Mouse (Mus musculus) left cerebral cortex, postnatal 14 days (tissue): ENCODE results near the gene Slc8a3. TPM values are rescaled to one million over a fixed set of nuclear protein-coding genes. Genes with fewer than 3 reads are reported as not detected.

Experiments
- DNase-seq, 2 experiments: peaks; one replicate each; pipeline ENCODE4 v3.0.0; 2021 to 2022; ENCODE audit warnings: low spot score in 2 of 2, mixed read lengths in 1 of 2
- intact Hi-C: fragments of 180-260 bp; cut with DNase I; formaldehyde crosslinking; loops from one replicate; pipeline ENCODE4 v1.15.1; 2025
- total RNA-seq, 2 experiments: library from RNA; stranded (reverse); gene quantifications; 2 replicates each; pipeline ENCODE4 v1.2.3; 2021

Slc8a3 gene
- total RNA-seq, 2 experiments from 2014 or later: 23.0 to 27.3 TPM

- DNase-seq: no peak
- intact Hi-C loops: no loop called here
Measured at GRCm38 (mm10) chr12:81193968-81194367, 139.0 kb downstream of the Slc8a3 start.

DNA sequence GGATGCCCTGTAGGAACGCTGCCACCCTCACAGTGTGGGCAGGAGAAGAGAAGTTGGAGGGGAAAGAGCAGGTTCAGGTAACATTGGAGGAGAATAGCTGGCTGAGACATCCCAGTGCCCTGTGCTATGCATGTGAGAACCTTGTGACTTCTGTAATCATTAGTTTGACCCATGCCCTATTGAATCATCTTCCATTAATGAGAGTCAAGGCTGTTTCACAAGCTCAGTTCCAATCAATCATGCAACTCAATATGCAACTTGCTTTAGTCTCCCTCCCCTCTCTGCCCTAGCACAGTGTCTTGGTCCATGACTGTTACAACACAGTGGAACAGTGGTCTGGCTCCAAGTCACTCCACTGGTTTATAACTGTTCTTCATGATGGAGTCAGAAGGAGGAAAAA is 143.3 kb downstream of the Slc8a3 start:
- intact Hi-C loops: no loop called here
- DNase-seq: no peak

DNA sequence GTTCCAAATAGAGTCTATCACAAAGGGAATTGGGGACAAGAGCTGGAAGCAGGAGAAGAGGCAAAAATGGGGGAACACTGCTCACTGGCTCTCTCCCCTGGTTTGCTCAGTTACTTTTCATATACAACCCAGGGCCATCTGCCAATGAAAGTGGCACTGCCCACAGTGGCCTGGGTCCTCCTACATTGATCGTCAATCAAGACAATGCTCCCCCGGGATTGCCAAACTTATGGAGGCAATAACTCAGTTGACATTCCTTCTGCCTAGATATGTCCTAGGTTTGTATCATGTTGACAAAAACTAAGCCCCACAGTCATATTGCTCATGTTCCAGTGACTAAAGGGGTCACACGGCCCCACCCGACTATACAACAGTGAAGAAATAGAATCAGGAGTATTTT is 144.0 kb downstream of the Slc8a3 start:
- intact Hi-C loops: no loop called here
- DNase-seq: no peak

DNA sequence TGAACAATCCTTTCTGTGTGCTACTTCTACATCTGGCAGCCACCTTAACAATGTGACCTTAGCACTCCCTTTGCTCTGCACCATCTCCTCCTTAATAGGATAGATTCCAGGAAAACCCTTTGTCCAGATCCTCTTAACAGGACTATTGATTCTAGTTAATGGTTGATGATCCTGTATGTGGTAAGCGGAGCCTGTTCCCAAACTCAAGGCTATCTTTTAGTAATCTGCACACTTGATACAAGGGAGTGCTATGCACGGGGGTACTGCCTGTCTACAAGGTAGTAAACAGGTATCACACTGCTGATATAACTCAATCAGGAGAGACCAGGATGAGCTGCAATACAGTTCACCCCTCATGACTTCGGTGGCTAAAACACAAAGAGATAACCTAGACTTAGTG is 144.6 kb downstream of the Slc8a3 start:
- intact Hi-C loops: no loop called here
- DNase-seq: no peak

- intact Hi-C loops: no loop called here
- no peak for DNase-seq
Measured at GRCm38 (mm10) chr12:81186668-81187067, 146.3 kb downstream of the Slc8a3 start.

DNA sequence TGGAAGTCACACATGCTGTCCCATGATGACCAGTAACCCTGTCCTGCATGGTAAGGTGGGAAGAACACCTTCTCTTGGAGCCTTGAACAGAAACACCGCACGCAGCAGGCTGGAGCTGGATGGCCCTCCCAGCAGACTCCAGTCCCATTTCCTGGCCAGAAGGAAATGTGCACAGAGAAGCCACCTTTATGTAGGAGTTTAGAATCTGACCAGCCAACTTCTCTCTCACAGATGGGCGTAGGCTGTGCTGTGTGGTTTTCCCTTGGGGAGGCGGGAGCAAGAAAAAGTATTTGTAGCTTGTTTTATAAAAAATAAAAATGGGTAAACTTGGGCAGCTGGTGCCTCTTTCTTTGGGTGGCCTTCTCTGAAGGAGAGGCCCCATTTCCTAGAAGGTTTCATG is 146.9 kb downstream of the Slc8a3 start:
- intact Hi-C loops: no loop called here
- DNase-seq: peak; percentile 46 to 52

- no peak for DNase-seq
- intact Hi-C loops: no loop called here
Measured at GRCm38 (mm10) chr12:81184967-81185366, 148.0 kb downstream of the Slc8a3 start.

- intact Hi-C loops: loop anchor here (1.0 kb wide), 1 partner anchor 200 kb away; no protein-coding TSS in a partner anchor
- peak; percentile 34 to 60 for DNase-seq
Measured at GRCm38 (mm10) chr12:81182073-81182472, 150.9 kb downstream of the Slc8a3 start.

DNA sequence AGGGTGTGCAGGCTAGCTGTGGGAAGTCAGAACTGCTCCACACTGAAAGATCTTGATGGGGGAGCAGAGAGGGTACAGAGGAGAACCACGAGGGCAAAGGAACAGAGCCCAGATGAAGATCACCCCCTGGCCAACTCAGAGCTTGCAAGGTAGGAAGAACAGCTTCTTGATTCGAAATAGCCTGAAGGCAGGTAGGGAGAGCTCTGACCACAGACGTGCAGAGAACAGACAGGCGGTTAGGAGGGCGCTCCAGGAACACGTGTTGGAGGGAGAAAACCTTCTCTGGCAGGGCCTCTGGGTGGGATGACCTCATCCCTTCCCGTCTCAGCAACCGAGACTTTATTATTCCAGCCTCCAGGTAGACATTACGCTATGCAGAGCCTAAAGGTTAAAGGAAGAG is 157.7 kb downstream of the Slc8a3 start:
- no peak for DNase-seq
- intact Hi-C loops: no loop called here

DNA sequence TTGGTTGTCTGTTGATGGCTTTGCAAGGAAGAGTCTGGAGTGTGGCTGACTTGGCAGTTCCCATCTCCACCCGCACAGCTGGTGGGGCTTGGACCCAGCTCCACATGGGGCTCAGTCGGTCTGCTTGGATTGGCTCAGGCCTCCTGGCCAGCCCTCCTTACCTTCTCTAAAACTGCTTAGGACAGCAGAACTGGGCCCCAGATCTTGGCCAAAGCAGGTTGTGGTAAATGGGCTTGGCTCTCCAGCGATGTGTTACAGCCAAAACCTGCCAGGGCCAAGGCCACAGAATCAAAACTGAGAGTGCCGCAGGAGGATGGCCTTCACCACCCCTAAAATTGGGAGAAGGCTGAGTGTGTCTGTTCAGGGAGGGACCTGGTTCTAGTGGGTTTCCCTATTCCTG is 159.1 kb downstream of the Slc8a3 start:
- intact Hi-C loops: no loop called here
- no peak for DNase-seq

DNA sequence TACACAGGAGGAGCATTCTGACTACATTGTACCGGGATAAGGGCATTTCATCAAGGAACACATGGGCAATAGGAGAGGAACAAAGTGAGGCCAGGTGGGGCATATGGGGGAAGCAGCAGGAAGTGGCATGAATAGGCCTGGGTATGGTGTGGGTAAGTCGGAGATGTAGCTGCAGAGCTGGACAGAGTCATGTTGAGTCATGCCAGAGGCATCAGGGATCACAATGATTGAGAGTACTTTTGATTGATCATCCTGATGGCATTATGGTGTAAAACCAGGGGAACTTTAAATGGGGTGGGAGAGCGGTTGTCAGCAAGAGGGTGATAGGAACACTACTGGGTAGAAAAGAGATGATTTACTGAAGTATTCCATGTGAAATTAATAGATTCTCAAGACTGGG is 160.0 kb downstream of the Slc8a3 start:
- DNase-seq: no peak
- intact Hi-C loops: no loop called here

DNA sequence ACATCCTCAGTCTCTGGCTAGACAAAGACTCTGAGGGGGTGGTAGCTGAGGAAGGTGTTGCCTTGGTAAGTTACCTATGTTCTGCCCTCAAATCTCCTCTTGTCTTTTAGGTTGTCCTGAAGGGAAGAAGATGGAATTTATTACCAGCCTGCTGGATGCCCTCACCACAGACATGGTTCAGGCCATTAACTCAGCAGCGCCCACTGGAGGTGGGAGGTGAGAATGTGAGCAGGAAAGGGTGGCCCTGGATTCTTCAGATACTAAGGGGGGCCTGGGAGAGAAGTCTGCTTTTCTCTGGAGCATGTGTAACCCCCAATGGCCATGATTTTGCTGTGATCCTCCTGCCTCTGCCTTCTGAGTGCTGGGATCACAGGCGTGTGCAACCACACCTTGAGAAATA is 162.9 kb downstream of the Slc8a3 start:
- intact Hi-C loops: no loop called here
- DNase-seq: no peak

DNA sequence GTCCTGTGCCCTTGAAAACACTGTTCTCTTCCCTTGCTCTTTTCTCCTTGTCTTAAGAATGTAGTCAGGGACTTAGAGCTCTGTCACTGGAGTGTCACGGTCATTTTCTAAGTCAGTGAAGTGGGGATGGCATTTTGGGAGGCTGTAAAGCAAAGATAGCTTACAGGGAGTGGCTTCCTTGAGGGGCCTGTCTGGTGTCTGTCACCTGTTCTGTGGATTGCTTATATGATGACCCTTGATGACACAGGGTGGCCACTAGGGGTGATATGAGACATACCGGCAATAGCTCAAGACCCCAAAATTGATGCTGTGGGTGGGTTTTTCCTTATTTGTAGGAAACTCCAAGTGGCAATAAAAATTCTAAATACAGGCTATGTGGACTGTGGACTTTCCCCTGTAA is 164.5 kb downstream of the Slc8a3 start:
- intact Hi-C loops: no loop called here
- DNase-seq: no peak

DNA sequence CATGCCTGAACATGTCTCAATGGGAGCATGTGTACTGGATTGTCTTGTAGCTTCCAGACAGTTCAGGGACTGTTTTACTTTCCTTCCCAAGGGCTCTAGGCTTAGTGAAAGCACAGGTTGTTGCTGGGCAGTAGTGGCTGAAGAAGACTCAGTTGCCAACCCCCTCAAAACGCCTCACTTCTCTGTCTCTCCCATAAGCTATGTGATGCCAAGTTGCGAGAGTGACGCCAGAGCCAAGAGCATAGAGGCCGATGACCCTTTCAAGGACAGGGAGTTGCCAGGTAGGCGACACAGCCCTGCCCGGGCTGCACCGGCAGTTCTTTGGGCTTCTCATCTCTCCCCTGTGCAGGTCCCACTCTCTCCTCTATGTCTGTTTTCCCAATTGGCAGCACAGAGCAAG is 164.9 kb downstream of the Slc8a3 start:
- intact Hi-C loops: no loop called here
- DNase-seq: no peak

DNA sequence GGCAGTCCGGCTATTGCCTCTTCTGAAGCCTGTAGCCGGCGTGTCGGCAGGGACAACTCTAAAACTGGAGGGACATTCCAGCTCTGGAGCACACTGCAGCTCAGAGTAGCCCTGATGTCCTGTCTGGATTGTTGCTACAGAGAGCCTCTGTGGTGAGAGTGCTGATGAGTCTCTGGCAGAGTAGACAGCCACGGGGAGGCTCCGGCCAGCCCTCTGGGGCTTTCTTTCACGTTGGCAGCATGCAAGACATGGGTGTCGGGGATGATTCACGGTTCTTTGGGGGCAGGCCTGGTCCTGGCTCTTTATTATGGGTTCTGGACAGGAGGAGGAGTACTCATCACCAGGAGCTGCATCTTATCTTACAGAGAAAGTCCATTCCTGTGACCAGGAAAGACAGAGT is 165.8 kb downstream of the Slc8a3 start:
- intact Hi-C loops: no loop called here
- DNase-seq: no peak

GRCm38 (mm10) chr12:81166615-81167014 is 166.4 kb downstream of the Slc8a3 start:
- intact Hi-C loops: no loop called here
- no peak for DNase-seq

DNA sequence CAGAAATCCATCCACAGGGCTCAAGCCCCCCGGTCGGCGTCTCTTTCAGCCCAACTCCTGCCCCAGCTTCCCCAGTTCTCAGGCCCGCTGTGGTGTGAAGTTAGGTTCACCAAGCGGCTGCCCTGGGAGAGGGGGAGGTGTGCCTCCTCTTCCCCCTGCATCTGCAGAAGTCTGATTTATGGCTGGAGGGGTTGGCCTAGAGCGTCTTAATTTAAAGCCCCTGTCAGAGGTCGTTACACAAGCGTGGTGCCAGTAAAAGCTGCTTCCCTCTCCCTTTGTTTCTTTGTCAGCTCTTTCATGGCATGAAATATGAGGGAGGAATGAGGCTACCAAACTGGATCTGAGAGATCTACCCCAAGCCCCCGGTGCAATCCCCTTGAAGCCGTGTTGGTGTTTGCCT is 166.9 kb downstream of the Slc8a3 start:
- intact Hi-C loops: no loop called here
- DNase-seq: no peak

DNA sequence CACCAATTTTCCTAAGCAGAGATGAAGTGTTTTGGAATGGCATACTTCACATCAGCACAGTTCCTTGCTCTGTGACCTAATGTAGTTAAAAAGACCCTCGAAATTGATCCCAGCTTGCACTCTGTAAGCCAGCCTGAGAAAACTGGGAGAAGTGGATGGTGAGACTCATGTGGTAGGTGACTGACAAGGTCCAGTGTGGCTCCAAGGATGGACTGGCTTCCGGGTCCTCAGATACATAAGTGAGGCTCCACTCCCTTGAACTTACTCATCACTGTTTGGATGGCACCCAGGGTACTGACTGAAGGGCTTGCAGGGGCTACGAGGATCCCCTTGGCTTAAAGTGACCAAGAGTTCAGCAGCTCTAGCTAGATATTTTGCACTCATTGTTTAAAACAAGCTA is 169.4 kb downstream of the Slc8a3 start:
- intact Hi-C loops: no loop called here
- no peak for DNase-seq

- intact Hi-C loops: no loop called here
- DNase-seq: no peak
Measured at GRCm38 (mm10) chr12:81163131-81163530, 169.8 kb downstream of the Slc8a3 start.

GRCm38 (mm10) chr12:81161282-81161681 is 171.7 kb downstream of the Slc8a3 start:
- DNase-seq: no peak
- intact Hi-C loops: no loop called here

DNA sequence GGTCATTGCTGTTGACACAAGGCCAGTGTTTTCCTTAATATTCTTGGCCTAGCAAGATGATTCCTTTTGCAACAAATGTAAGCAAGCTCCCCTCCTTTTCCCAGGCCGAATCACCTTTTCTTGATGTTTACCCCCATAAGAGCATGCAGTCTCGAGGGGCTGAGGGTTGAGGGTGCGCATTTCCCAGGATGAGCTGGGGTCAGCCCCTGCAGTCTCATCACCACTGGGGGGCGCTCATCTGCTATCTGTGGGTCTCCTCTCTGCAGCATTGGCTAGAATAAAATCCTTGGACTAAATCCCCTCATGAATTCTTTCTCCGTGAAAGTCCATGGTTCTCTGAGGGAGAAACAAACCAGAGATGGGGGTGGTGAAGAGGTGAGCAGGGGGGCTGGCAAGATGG is 172.1 kb downstream of the Slc8a3 start:
- peak in 1 of 2 experiments; percentile 49 for DNase-seq
- intact Hi-C loops: no loop called here

- DNase-seq: no peak
- intact Hi-C loops: no loop called here
Measured at GRCm38 (mm10) chr12:81160425-81160824, 172.6 kb downstream of the Slc8a3 start.
